Mouse (Mus musculus): ENCODE results near the gene Nfyc. TPM values are rescaled to one million over a fixed set of nuclear protein-coding genes. Genes with fewer than 3 reads are reported as not detected.
A peak's percentile ranks its signal among the peaks of the same experiment; 100 is the strongest.

Nfyc gene
- polyA plus RNA-seq, 1 experiment from 2014 or later, result 74.4 TPM

DNA sequence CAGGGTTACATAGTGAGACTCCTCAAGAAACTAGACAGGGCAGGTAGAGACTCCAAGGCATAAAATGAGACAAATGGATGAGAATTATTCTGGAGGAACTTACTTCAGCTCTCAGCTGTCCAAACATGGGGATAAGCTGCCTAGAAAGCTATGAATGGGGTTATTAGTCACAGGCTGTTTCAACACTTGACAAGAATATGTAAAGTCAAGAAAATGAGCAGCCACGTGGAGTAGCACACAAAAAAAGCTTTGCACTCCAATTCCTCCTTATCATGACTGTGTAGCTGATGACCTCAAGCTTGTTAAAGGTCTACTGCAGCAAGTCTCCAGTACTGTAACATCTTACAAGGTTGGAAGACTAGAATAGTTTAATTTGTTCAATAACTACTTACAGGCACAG lies 12.1 kb downstream of the Nfyc start:
- Histone ChIP-seq H3K27me3 (ENCODE audit: control insufficient read depth, insufficient read depth, low read depth, low read length) (no peaks in the 10 kb centered on the region), H3K36me3 (ENCODE audit: control insufficient read depth, insufficient read depth, low read length) (no peaks in the 10 kb centered on the region), H3K4me3 (ENCODE audit: low read depth, low read length) (no peak overlapping the region), H3K9ac (ENCODE audit: low read depth, low read length) (no peak overlapping the region), H3K4me2 (ENCODE audit: low read length) (no peak overlapping the region), H3K9me3 (replicated peaks; ENCODE audit: control insufficient read depth, low read length, poor library complexity, severe bottlenecking) (no peaks in the 10 kb centered on the region), H3K27ac (ENCODE audit: low read length) (no peak overlapping the region), H3K4me1 (ENCODE audit: control insufficient read depth, insufficient read depth, low read length) (peaks cover 28% of the 10 kb centered on the region)
- 58% methylated on average over 1 of the region's 1 CpGs for WGBS
- no peak for ATAC-seq

DNA sequence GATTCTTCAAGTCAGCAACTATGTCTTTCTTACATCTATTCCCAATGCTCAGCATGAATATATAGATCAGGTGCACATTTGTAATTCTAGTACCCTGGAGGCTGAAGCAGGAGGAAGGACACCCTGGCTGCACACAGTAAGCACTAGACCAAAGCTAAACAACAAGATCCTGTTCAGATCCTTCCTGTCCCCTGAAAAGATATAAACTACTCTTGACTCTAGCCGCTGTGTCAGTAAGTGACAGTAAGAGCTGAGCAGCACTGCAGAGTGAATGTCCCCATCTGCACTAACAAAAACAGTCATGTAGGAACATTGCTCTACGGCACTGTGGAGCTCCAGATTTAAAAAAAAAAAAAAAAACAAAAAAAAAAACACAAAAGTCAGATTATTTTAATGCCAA lies 13.4 kb downstream of the Nfyc start:
- peaks cover 31% of the 10 kb centered on the region for H3K4me1 ChIP-seq (ENCODE audit: control insufficient read depth, insufficient read depth, low read length)
- WGBS, result 74% methylated on average over 2 of the region's 2 CpGs
- no peaks in the 10 kb centered on the region for H3K36me3 ChIP-seq (ENCODE audit: control insufficient read depth, insufficient read depth, low read length)
- no peaks in the 10 kb centered on the region for H3K27me3 ChIP-seq (ENCODE audit: control insufficient read depth, insufficient read depth, low read depth, low read length)
- H3K9ac ChIP-seq (ENCODE audit: low read depth, low read length), result no peak overlapping the region
- H3K27ac ChIP-seq (ENCODE audit: low read length), result no peak overlapping the region
- no peak overlapping the region for H3K4me3 ChIP-seq (ENCODE audit: low read depth, low read length)
- H3K4me2 ChIP-seq (ENCODE audit: low read length), result no peak overlapping the region
- no peaks in the 10 kb centered on the region for H3K9me3 ChIP-seq (replicated peaks; ENCODE audit: control insufficient read depth, low read length, poor library complexity, severe bottlenecking)
- no peak for ATAC-seq

DNA sequence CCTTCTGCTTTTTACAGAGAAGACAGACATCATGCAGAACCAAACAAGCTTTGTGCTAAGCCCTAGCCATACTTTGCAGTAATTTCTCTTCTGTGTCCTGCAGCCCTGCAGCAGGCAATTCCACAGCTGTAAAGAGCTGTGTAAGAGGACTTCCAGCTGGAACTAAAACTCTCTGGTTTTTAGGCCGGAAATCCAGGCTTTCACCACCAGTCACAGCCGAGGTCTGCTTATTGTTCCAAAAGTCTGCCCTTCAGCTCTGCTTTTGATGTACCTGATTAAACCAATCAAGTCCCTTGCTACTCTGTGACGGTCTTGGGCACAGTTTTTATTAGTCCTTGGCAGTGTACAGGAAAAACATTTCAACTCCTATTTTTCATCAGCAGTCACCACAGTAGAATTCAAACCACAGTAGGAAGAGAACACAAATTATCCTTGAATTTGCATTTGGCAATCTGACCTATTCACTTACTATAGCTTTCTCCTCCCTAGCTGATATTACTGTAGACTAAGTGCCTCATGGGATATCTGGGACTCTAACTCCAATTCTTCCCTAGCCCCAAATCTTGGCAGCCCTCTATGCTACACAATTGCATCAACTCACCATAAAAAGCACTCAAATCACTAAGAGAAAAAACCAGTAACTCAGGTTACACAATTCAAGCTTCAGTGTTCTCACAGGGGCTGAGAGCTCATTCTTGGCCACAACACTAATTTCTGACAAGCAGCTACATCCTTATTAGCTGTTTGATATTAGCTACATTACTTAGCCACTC lies 14.2 kb downstream of the Nfyc start:
- peaks cover 34% of the 10 kb centered on the region for H3K4me1 ChIP-seq (ENCODE audit: control insufficient read depth, insufficient read depth, low read length)
- no peak overlapping the region for H3K9ac ChIP-seq (ENCODE audit: low read depth, low read length)
- H3K4me2 ChIP-seq (ENCODE audit: low read length), result no peak overlapping the region
- H3K36me3 ChIP-seq (ENCODE audit: control insufficient read depth, insufficient read depth, low read length), result no peaks in the 10 kb centered on the region
- H3K27me3 ChIP-seq (ENCODE audit: control insufficient read depth, insufficient read depth, low read depth, low read length), result no peaks in the 10 kb centered on the region
- H3K4me3 ChIP-seq (ENCODE audit: low read depth, low read length), result no peak overlapping the region
- H3K27ac ChIP-seq (ENCODE audit: low read length), result no peak overlapping the region; the same call in 1 of the 2 replicates
- 21% methylated on average over 3 of the region's 3 CpGs for WGBS
- ATAC-seq, result no peak
- H3K9me3 ChIP-seq (replicated peaks; ENCODE audit: control insufficient read depth, low read length, poor library complexity, severe bottlenecking), result no peaks in the 10 kb centered on the region

DNA sequence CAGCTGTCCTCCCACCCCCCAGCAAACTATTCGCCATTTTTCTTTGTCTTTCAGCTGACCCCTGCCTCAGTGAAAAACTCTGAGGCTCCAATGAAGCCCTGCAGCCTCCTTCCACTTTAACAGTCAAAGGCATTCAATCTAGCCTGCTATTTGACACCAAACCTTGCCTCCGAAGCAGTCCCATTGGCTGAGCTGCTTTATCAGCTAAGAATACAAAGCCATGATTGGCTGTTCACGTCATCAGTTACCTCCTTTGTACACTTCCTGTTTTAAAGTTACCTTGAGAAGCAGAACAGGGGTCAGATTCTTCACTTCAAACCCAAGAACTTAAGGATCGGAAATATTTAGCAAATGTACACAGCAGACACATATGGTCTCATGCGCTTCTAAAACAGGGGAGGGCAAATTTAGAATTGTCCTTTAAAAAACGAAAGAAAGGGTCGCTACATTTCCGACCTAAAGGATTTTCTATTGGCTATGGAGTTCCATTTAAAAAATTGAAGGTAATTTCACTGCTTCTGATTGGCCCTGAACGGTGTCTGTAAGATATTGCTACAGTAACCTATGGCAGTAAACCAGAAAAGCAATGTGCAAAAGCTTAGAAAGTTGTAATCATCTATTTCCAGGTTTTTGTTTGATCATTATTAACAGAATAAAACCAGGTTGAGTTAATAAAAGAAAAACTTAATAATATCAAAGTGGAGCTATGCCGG lies 15.6 kb downstream of the Nfyc start:
- ATAC-seq, result peak; percentile 98
- Histone ChIP-seq H3K27ac (ENCODE audit: low read length) (peak overlapping the region; percentile 74), H3K27me3 (ENCODE audit: control insufficient read depth, insufficient read depth, low read depth, low read length) (no peaks in the 10 kb centered on the region), H3K36me3 (ENCODE audit: control insufficient read depth, insufficient read depth, low read length) (no peaks in the 10 kb centered on the region), H3K9me3 (replicated peaks; ENCODE audit: control insufficient read depth, low read length, poor library complexity, severe bottlenecking) (no peaks in the 10 kb centered on the region), H3K9ac (ENCODE audit: low read depth, low read length) (peak overlapping the region; percentile 70), H3K4me1 (ENCODE audit: control insufficient read depth, insufficient read depth, low read length) (peaks cover 37% of the 10 kb centered on the region), H3K4me3 (ENCODE audit: low read depth, low read length) (peak overlapping the region; percentile 68), H3K4me2 (ENCODE audit: low read length) (peak overlapping the region; percentile 86)
- 9% methylated on average over 10 of the region's 10 CpGs for WGBS

DNA sequence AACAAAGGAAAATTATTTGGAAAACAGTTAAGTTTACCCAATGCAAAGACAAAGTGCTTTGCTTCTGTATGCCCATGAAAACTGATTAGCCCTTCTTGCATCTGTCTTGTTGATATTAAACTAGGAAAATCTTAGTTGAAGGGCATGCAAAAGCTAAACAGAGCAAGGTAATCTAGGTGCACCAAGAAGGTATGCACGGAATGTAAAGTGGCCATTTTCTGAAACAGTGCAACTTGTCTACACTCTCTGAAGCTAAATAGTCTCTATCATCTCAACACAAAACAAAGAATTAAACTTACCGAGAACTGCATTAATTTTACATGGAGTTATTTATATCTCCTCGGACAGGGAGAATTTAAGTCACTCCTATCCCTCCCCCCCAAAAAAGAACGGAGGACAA lies 16.2 kb downstream of the Nfyc start:
- Histone ChIP-seq H3K4me3 (ENCODE audit: low read depth, low read length) (peak overlapping the region; percentile 68), H3K9ac (ENCODE audit: low read depth, low read length) (peak overlapping the region; percentile 70), H3K27me3 (ENCODE audit: control insufficient read depth, insufficient read depth, low read depth, low read length) (no peaks in the 10 kb centered on the region), H3K4me1 (ENCODE audit: control insufficient read depth, insufficient read depth, low read length) (peaks cover 37% of the 10 kb centered on the region), H3K27ac (ENCODE audit: low read length) (peak overlapping the region; percentile 72), H3K36me3 (ENCODE audit: control insufficient read depth, insufficient read depth, low read length) (no peaks in the 10 kb centered on the region), H3K9me3 (replicated peaks; ENCODE audit: control insufficient read depth, low read length, poor library complexity, severe bottlenecking) (no peaks in the 10 kb centered on the region), H3K4me2 (ENCODE audit: low read length) (peak overlapping the region; percentile 86)
- peak; percentile 27; the same call in 1 of the 2 replicates for ATAC-seq
- 8% methylated on average over 4 of the region's 4 CpGs for WGBS

DNA sequence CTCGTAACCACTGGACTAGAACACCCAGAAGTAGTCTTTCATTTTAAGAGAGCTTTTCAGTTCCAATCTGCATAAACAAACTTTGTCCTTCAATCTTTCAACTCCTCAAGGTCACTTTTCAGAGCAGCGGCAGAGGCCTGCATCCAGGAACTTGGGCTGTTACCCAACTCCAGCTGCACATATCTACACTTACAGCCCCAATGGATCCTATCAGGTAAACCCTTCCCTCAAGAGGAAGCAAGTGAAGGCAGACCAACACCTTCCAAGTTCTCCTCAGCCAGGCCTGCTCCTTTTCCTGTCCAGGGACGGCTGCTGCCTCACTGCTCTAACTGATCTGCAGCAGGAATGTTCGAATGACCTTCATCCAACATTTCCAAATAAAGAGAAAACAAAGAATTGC lies 17.2 kb downstream of the Nfyc start:
- no peak for ATAC-seq
- Histone ChIP-seq H3K27ac (ENCODE audit: low read length) (no peak overlapping the region), H3K36me3 (ENCODE audit: control insufficient read depth, insufficient read depth, low read length) (no peaks in the 10 kb centered on the region), H3K4me2 (ENCODE audit: low read length) (peak overlapping the region; percentile 86), H3K4me1 (ENCODE audit: control insufficient read depth, insufficient read depth, low read length) (peaks cover 37% of the 10 kb centered on the region), H3K9me3 (replicated peaks; ENCODE audit: control insufficient read depth, low read length, poor library complexity, severe bottlenecking) (no peaks in the 10 kb centered on the region), H3K9ac (ENCODE audit: low read depth, low read length) (peak overlapping the region; percentile 70), H3K27me3 (ENCODE audit: control insufficient read depth, insufficient read depth, low read depth, low read length) (no peaks in the 10 kb centered on the region), H3K4me3 (ENCODE audit: low read depth, low read length) (peak overlapping the region; percentile 68)
- 30% methylated on average over 4 of the region's 4 CpGs for WGBS

DNA sequence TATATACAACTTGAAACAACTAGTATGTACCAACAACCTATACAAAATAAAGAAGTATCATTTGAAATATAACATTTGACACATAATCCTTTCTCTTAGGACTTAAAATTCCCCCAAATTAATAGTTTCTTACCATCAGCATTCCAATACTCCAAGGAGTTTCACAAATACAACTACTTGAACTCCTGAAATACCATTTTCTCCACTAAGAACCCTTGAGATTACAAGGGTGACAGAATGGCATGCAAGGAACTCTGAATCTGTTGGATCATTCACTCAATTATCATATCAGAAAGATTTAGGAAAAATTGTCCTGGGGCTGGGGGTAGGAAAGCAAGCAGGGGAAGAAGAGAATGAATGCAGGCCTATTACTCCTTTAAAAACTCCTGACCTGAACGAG lies 17.6 kb downstream of the Nfyc start:
- ATAC-seq, result no peak
- WGBS, result 16% methylated on average over 1 of the region's 1 CpGs
- H3K4me2 ChIP-seq (ENCODE audit: low read length), result peak overlapping the region; percentile 86
- H3K27me3 ChIP-seq (ENCODE audit: control insufficient read depth, insufficient read depth, low read depth, low read length), result no peaks in the 10 kb centered on the region
- H3K4me1 ChIP-seq (ENCODE audit: control insufficient read depth, insufficient read depth, low read length), result peaks cover 37% of the 10 kb centered on the region
- H3K4me3 ChIP-seq (ENCODE audit: low read depth, low read length), result peak overlapping the region; percentile 68
- no peak overlapping the region for H3K27ac ChIP-seq (ENCODE audit: low read length)
- peak overlapping the region; percentile 70 for H3K9ac ChIP-seq (ENCODE audit: low read depth, low read length)
- no peaks in the 10 kb centered on the region for H3K9me3 ChIP-seq (replicated peaks; ENCODE audit: control insufficient read depth, low read length, poor library complexity, severe bottlenecking)
- no peaks in the 10 kb centered on the region for H3K36me3 ChIP-seq (ENCODE audit: control insufficient read depth, insufficient read depth, low read length)

DNA sequence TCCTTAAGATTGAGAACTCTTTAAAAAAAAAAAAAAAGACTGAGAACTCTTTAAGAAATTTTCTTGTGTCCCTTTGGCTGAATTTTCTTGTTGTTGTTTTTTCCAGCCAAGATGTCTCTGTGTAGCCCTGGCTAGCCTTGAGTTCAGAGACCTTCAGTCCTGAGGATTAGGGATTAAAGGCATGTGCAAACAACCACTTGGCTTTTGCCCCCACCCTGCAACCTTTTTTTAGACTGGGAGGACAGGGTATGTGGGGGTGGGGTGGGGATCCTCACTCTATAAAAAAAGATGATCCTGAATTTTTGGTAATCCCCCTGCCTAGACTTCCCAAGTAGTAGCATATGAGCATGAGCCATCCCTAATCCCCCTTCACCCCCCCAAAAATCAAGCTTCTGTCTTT lies 25.6 kb downstream of the Nfyc start:
- no peak overlapping the region for H3K27ac ChIP-seq (ENCODE audit: low read length)
- H3K4me3 ChIP-seq (ENCODE audit: low read depth, low read length), result no peak overlapping the region
- ATAC-seq, result no peak
- H3K27me3 ChIP-seq (ENCODE audit: control insufficient read depth, insufficient read depth, low read depth, low read length), result no peaks in the 10 kb centered on the region
- no peak overlapping the region for H3K9ac ChIP-seq (ENCODE audit: low read depth, low read length)
- no peaks in the 10 kb centered on the region for H3K36me3 ChIP-seq (ENCODE audit: control insufficient read depth, insufficient read depth, low read length)
- H3K9me3 ChIP-seq (replicated peaks; ENCODE audit: control insufficient read depth, low read length, poor library complexity, severe bottlenecking), result no peaks in the 10 kb centered on the region
- H3K4me1 ChIP-seq (ENCODE audit: control insufficient read depth, insufficient read depth, low read length), result peaks cover 2% of the 10 kb centered on the region; the same call in 1 of the 2 replicates
- H3K4me2 ChIP-seq (ENCODE audit: low read length), result no peak overlapping the region

DNA sequence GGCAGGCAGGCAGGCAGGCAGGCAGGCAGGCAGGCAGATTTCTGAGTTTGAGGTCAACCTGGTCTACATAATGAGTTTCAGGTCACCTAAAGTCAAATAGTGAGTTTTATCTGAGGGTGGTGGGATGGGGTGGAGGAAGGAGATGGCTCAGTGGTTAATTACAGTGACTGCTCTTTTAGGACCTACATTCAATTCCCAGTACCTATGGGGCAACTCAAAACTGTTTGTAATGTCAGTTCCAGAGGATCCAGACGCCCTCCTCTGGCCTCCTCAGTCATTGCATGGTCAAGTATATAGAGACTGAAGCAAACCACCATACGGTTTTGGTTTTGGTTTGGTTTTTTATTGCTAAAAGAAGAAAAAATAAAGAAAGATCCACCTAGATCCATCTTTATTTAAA lies 29.9 kb downstream of the Nfyc start:
- no peak overlapping the region for H3K4me3 ChIP-seq (ENCODE audit: low read depth, low read length)
- H3K36me3 ChIP-seq (ENCODE audit: control insufficient read depth, insufficient read depth, low read length), result no peaks in the 10 kb centered on the region
- no peaks in the 10 kb centered on the region for H3K9me3 ChIP-seq (replicated peaks; ENCODE audit: control insufficient read depth, low read length, poor library complexity, severe bottlenecking)
- no peak overlapping the region for H3K4me2 ChIP-seq (ENCODE audit: low read length)
- WGBS, result 28% methylated on average over 2 of the region's 2 CpGs
- no peaks in the 10 kb centered on the region for H3K27me3 ChIP-seq (ENCODE audit: control insufficient read depth, insufficient read depth, low read depth, low read length)
- H3K27ac ChIP-seq (ENCODE audit: low read length), result no peak overlapping the region
- no peak for ATAC-seq
- H3K4me1 ChIP-seq (ENCODE audit: control insufficient read depth, insufficient read depth, low read length), result no peaks in the 10 kb centered on the region; the same call in 1 of the 2 replicates
- no peak overlapping the region for H3K9ac ChIP-seq (ENCODE audit: low read depth, low read length)

All from midbrain, embryonic 16.5 days (tissue).